21 mouse cellular contexts compared by ENCODE assay signal in genomic region chr5:30716311-30716710, GRCm38 (mm10). TPM values are rescaled to one million over a fixed set of nuclear protein-coding genes. Genes with fewer than 3 reads are reported as not detected.
DNase-seq lines count a peak whose midpoint lies in the region; ATAC-seq and TF ChIP-seq lines count a peak whose summit lies in the region.
"Had no signal": no experiment of that assay in that cellular context is flagged by ENCODE, and none has a peak within 500 bp of the region (broad histone marks: within the 10 kb centered on the region; RNA-seq: fewer than 3 reads in every experiment).

No protein-coding gene starts in this region.

- 95% methylated on average over 2 of the region's 2 CpGs for WGBS in midbrain, embryonic 11.5 days
- 93% methylated on average over 2 of the region's 2 CpGs for WGBS in midbrain, embryonic 14.5 days
- WGBS in midbrain, postnatal 0 days: 93% methylated on average over 2 of the region's 2 CpGs
- WGBS in midbrain, embryonic 15.5 days: 93% methylated on average over 2 of the region's 2 CpGs

- no peaks in the 10 kb centered on the region for H3K27me3 ChIP-seq in midbrain, embryonic 11.5 days (ENCODE audit: control insufficient read depth, insufficient read depth, low read length)
- no peaks in the 10 kb centered on the region for H3K27me3 ChIP-seq in midbrain, embryonic 14.5 days (ENCODE audit: control insufficient read depth, insufficient read depth, low read length)
- no peaks in the 10 kb centered on the region for H3K27me3 ChIP-seq in midbrain, postnatal 0 days (ENCODE audit: insufficient read depth, low read length)
- no peaks in the 10 kb centered on the region for H3K27me3 ChIP-seq in midbrain, embryonic 15.5 days (replicated peaks)

- peak; percentile 65 for DNase-seq in heart, adult 11 months
- no peak for DNase-seq in heart, adult 8-10 months (ENCODE audit: low spot score)
- peak; percentile 81 for DNase-seq in midbrain, embryonic 11.5 days (ENCODE audit: low spot score, missing footprints)
- DNase-seq in midbrain, embryonic 14.5 days: no peak
- no peak for DNase-seq in midbrain, postnatal 0 days (ENCODE audit: low spot score)
- DNase-seq: adrenal gland, adult 2 months; adrenal gland, adult 8-10 months; adrenal gland, postnatal 10 days; adrenal gland, postnatal 14 days; adrenal gland, postnatal 25 days; adrenal gland, postnatal 36 days; B cell, adult 2 months; cerebellum, adult 11 months; cerebellum, adult 11-12 months; cerebellum, adult 18-20 months had no signal

- ATAC-seq in midbrain, embryonic 11.5 days (ENCODE audit: low FRiP score): no peak
- no peak for ATAC-seq in midbrain, embryonic 14.5 days (ENCODE audit: low FRiP score, low TSS enrichment)
- ATAC-seq in midbrain, postnatal 0 days (ENCODE audit: low FRiP score): no peak
- no peak for ATAC-seq in midbrain, embryonic 15.5 days (replicated peaks)
- ATAC-seq: activated CD4-positive, CD25-positive, alpha-beta regulatory T cell, adult 4 months; CD4-positive, CD25-positive, alpha-beta regulatory T cell, adult 4 months; Patski had no signal

- no peak overlapping the region for H3K4me3 ChIP-seq in midbrain, embryonic 11.5 days (ENCODE audit: low read depth, low read length)
- H3K4me3 ChIP-seq in midbrain, embryonic 14.5 days (replicated peaks; ENCODE audit: low read depth, low read length): no peak overlapping the region
- no peak overlapping the region for H3K4me3 ChIP-seq in midbrain, postnatal 0 days (ENCODE audit: low read depth, low read length)
- H3K4me3 ChIP-seq in midbrain, embryonic 15.5 days: no peak overlapping the region

- no peak overlapping the region for H3K27ac ChIP-seq in midbrain, embryonic 11.5 days (ENCODE audit: low read depth, low read length)
- no peak overlapping the region for H3K27ac ChIP-seq in midbrain, embryonic 14.5 days (replicated peaks; ENCODE audit: low read depth, low read length)
- peak overlapping the region; percentile 6; the same call in 1 of the 2 replicates for H3K27ac ChIP-seq in midbrain, postnatal 0 days (ENCODE audit: low read depth, low read length)
- no peak overlapping the region for H3K27ac ChIP-seq in midbrain, embryonic 15.5 days

- no peak for TF ChIP-seq CTCF in midbrain, postnatal 0 days (IDR thresholded peaks at IDR 0.05)

- no peaks in the 10 kb centered on the region for H3K9me3 ChIP-seq in midbrain, embryonic 11.5 days (ENCODE audit: control insufficient read depth, low read length)
- H3K9me3 ChIP-seq in midbrain, embryonic 14.5 days (ENCODE audit: control insufficient read depth, low read length): no peaks in the 10 kb centered on the region
- no peaks in the 10 kb centered on the region for H3K9me3 ChIP-seq in midbrain, postnatal 0 days (ENCODE audit: low read length)
- no peaks in the 10 kb centered on the region for H3K9me3 ChIP-seq in midbrain, embryonic 15.5 days

- H3K4me2 ChIP-seq in midbrain, embryonic 11.5 days: no peak overlapping the region
- no peak overlapping the region for H3K4me2 ChIP-seq in midbrain, embryonic 14.5 days (ENCODE audit: low read length)
- no peak overlapping the region for H3K4me2 ChIP-seq in midbrain, postnatal 0 days (ENCODE audit: low read depth, low read length, poor library complexity, severe bottlenecking)
- no peak overlapping the region for H3K4me2 ChIP-seq in midbrain, embryonic 15.5 days

- H3K9ac ChIP-seq in midbrain, embryonic 11.5 days (ENCODE audit: low read length): no peak overlapping the region
- no peak overlapping the region for H3K9ac ChIP-seq in midbrain, embryonic 14.5 days (replicated peaks; ENCODE audit: low read length)
- H3K9ac ChIP-seq in midbrain, postnatal 0 days (replicated peaks; ENCODE audit: low read length, poor library complexity, severe bottlenecking): no peak overlapping the region
- no peak overlapping the region for H3K9ac ChIP-seq in midbrain, embryonic 15.5 days

- H3K36me3 ChIP-seq in midbrain, embryonic 11.5 days (ENCODE audit: control insufficient read depth, insufficient read depth, low read length): no peaks in the 10 kb centered on the region
- peaks cover 14% of the 10 kb centered on the region for H3K36me3 ChIP-seq in midbrain, embryonic 14.5 days (ENCODE audit: control insufficient read depth, insufficient read depth, low read length)
- H3K36me3 ChIP-seq in midbrain, postnatal 0 days (ENCODE audit: insufficient read depth, low read length): 0 out of 2 replicates have a peak, but pooled peaks cover 7% of the 10 kb centered on the region
- no peaks in the 10 kb centered on the region; the same call in 1 of the 2 replicates for H3K36me3 ChIP-seq in midbrain, embryonic 15.5 days (replicated peaks)
- H3K36me3 ChIP-seq: G1E had no signal

- peaks cover 29% of the 10 kb centered on the region for H3K4me1 ChIP-seq in midbrain, embryonic 11.5 days (ENCODE audit: control insufficient read depth, insufficient read depth, low read length)
- H3K4me1 ChIP-seq in midbrain, embryonic 14.5 days (ENCODE audit: control insufficient read depth, insufficient read depth, low read length): peaks cover 43% of the 10 kb centered on the region
- H3K4me1 ChIP-seq in midbrain, postnatal 0 days (ENCODE audit: insufficient read depth, low read length): no peaks in the 10 kb centered on the region; the same call in 1 of the 2 replicates
- peaks cover 40% of the 10 kb centered on the region for H3K4me1 ChIP-seq in midbrain, embryonic 15.5 days

RNA-seq across cellular contexts. Expression of gene Dpysl5, which starts 4.9 kb away (rescaled TPM):
- 1 to 10 TPM in 2 of 4 experiments, under 1 TPM in 2; 0.57 to 1.4 (median 0.91) TPM for total RNA-seq in heart, adult 8-10 months (2022)
- polyA plus RNA-seq in midbrain, embryonic 11.5 days (2014; fragmentation: Nextera tagmentation; extraction: Ambion mirVana): 81.4 and 89.1 TPM in 2 replicates
- polyA plus RNA-seq in midbrain, embryonic 14.5 days (2014; fragmentation: Nextera tagmentation; extraction: Ambion mirVana): 219 and 240 TPM in 2 replicates
- total RNA-seq in midbrain, postnatal 0 days (2014; rRNA removed): 334 and 374 TPM in 2 replicates
- polyA plus RNA-seq in midbrain, postnatal 0 days (2015; fragmentation: Nextera tagmentation; extraction: Ambion mirVana): 232 and 234 TPM in 2 replicates
- polyA plus RNA-seq in midbrain, embryonic 15.5 days (2015; fragmentation: Nextera tagmentation; extraction: Ambion mirVana): 280 and 293 TPM in 2 replicates
- total RNA-seq: MEL had no signal
- polyA plus RNA-seq: activated CD4-positive, CD25-positive, alpha-beta regulatory T cell, adult 4 months; CD4-positive, CD25-positive, alpha-beta regulatory T cell, adult 4 months; G1E had no signal

RNA-seq across cellular contexts. Expression of gene Cenpa, which starts 49.7 kb away (rescaled TPM):
- 10 to 100 TPM; 50.6 to 80.0 (median 64.5) TPM for total RNA-seq in heart, adult 8-10 months (2022)
- 398 and 399 TPM in 2 replicates for polyA plus RNA-seq in midbrain, embryonic 11.5 days (2014; fragmentation: Nextera tagmentation; extraction: Ambion mirVana)
- 40.0 and 65.3 TPM in 2 replicates for polyA plus RNA-seq in midbrain, embryonic 14.5 days (2014; fragmentation: Nextera tagmentation; extraction: Ambion mirVana)
- 8.9 and 9.4 TPM in 2 replicates for total RNA-seq in midbrain, postnatal 0 days (2014; rRNA removed)
- 19.6 and 22.6 TPM in 2 replicates for polyA plus RNA-seq in midbrain, postnatal 0 days (2015; fragmentation: Nextera tagmentation; extraction: Ambion mirVana)
- polyA plus RNA-seq in midbrain, embryonic 15.5 days (2015; fragmentation: Nextera tagmentation; extraction: Ambion mirVana): 39.4 and 45.3 TPM in 2 replicates

Comparison
In these comparisons a context has a peak if more than half of its experiments do, and no peak if none do; other contexts are left out.
1. DNase-seq: peak in heart, adult 11 months (single experiment) and midbrain, embryonic 11.5 days (single experiment); none in heart, adult 8-10 months (single experiment), midbrain, embryonic 14.5 days (single experiment) and midbrain, postnatal 0 days (single experiment).